Mouse (Mus musculus) liver (tissue): ENCODE results near the gene Zc3h12a.

ENCODE experiments used
- DNase-seq: peaks from one replicate; pipeline ENCODE4 v3.0.0-alpha.2; 2020; ENCODE audit warnings: mixed read lengths

Gene Zc3h12a

GRCm38 (mm10) chr4:125127305-125128084 lies at the start of gene Zc3h12a:
Zc3h12a (minus strand) TSS chr4:125127840.
- peak; percentile 95 for DNase-seq

GRCm38 (mm10) chr4:125176639-125177165 lies 49.1 kb upstream of the Zc3h12a start:
- peak; percentile 19 for DNase-seq

GRCm38 (mm10) chr4:125176190-125176589 lies 48.5 kb upstream of the Zc3h12a start:
- DNase-seq, result no peak

- DNase-seq, result peak; percentile 17
Observed at GRCm38 (mm10) chr4:125175591-125175990, 48.0 kb upstream of the Zc3h12a start.

GRCm38 (mm10) chr4:125174516-125175185 lies 47.0 kb upstream of the Zc3h12a start:
- DNase-seq, result no peak

- DNase-seq, result no peak
Observed at GRCm38 (mm10) chr4:125173150-125173549, 45.5 kb upstream of the Zc3h12a start.

- DNase-seq, result no peak
Observed at GRCm38 (mm10) chr4:125172736-125173135, 45.1 kb upstream of the Zc3h12a start.

- DNase-seq, result no peak
Observed at GRCm38 (mm10) chr4:125167723-125168122, 40.1 kb upstream of the Zc3h12a start.

- no peak for DNase-seq
Observed at GRCm38 (mm10) chr4:125164861-125165260, 37.2 kb upstream of the Zc3h12a start.

- no peak for DNase-seq
Observed at GRCm38 (mm10) chr4:125162701-125163100, 35.1 kb upstream of the Zc3h12a start.

- DNase-seq, result no peak
Observed at GRCm38 (mm10) chr4:125161392-125161791, 33.8 kb upstream of the Zc3h12a start.

- no peak for DNase-seq
Observed at GRCm38 (mm10) chr4:125160951-125161331, 33.3 kb upstream of the Zc3h12a start.

- peak; percentile 77 for DNase-seq
Observed at GRCm38 (mm10) chr4:125160320-125160950, 32.8 kb upstream of the Zc3h12a start.

- no peak for DNase-seq
Observed at GRCm38 (mm10) chr4:125158581-125159317, 31.1 kb upstream of the Zc3h12a start.

- no peak for DNase-seq
Observed at GRCm38 (mm10) chr4:125158081-125158480, 30.4 kb upstream of the Zc3h12a start.

GRCm38 (mm10) chr4:125157322-125157721 lies 29.7 kb upstream of the Zc3h12a start:
- no peak for DNase-seq

- DNase-seq, result no peak
Observed at GRCm38 (mm10) chr4:125155646-125156045, 28.0 kb upstream of the Zc3h12a start.

- DNase-seq, result no peak
Observed at GRCm38 (mm10) chr4:125153659-125154241, 26.1 kb upstream of the Zc3h12a start.

- DNase-seq, result no peak
Observed at GRCm38 (mm10) chr4:125152469-125152868, 24.8 kb upstream of the Zc3h12a start.

- no peak for DNase-seq
Observed at GRCm38 (mm10) chr4:125149460-125149859, 21.8 kb upstream of the Zc3h12a start.

- DNase-seq, result no peak
Observed at GRCm38 (mm10) chr4:125147970-125148369, 20.3 kb upstream of the Zc3h12a start.

- DNase-seq, result peak; percentile 35
Observed at GRCm38 (mm10) chr4:125145213-125145612, 17.6 kb upstream of the Zc3h12a start.
